Mouse (Mus musculus) myocyte (in vitro differentiated cells): Measurements from ENCODE around the gene Kctd18.

Experiments used
- CEBPB ChIP-seq: IDR thresholded peaks from 2 replicates; pipeline ENCODE4 v1.6.1; 2011; ENCODE audit warnings: mild to moderate bottlenecking, moderate library complexity; ENCODE audit not compliant: poor library complexity, insufficient read depth, severe bottlenecking
- POLR2A ChIP-seq: IDR thresholded peaks from one replicate; pipeline ENCODE4 v1.6.1; 2011; ENCODE audit warnings: low read depth, mild to moderate bottlenecking, control low read depth, moderate library complexity; ENCODE audit not compliant: insufficient read length

DNA sequence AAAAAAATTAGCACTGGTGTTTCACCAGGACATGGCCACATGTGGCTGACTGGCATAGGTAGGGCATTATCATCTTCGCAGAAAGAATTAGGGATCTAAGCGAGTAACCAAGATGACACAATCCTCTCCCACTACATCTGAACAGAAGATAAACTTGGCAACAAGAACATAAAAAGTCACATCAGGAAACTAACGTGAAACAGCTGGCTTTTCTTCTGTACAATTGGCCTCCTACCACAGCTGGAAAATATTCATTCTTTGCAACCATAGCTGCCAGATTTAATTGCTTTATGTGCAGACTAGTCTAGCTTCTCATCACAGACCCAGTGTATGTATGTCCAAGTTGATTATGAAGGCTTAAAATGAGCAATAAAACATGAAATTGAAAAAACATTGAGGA, 112.8 kb downstream of the Kctd18 start:
- no peak for TF ChIP-seq CEBPB
- no peak for TF ChIP-seq POLR2A
